Comparison of ENCODE assay signal across 9 mouse cellular contexts in the genomic region with DNA sequence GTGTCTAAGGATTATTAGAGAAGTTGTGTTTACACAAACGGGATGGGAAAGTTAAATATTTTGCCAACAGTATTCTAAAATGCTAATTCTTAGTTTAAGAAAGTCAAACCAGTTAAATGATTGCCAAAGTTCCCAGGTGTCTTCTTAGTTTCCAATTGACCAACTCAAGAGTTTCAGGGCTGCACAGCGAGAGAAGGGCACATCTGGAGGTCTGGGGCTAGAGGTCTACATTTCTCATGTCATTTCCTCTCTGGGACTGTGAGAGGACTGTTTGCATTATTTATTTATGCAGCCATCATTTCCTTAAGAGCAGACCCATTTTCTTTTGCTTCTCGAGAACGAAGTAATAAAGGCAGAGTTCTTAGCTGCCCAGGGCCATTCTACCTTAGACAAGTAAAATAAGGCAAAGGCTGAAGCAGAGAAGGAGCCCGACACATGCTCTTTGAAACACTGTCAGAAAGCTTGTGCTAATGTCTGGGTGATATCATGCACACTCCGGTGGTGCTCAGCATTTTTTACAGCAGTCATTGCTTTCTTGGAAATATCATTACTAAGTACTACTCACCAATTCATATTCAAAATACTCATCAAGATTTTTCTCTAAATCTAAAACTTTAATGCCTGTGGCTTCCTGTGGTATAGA. TPM values are rescaled to one million over a fixed set of nuclear protein-coding genes. Genes with fewer than 3 reads are reported as not detected.
A peak's percentile ranks its signal among the peaks of the same experiment; 100 is the strongest.
DNase-seq lines count a peak whose midpoint lies in the region; ATAC-seq and TF ChIP-seq lines count a peak whose summit lies in the region.
"Had no signal": no experiment of that assay in that cellular context is flagged by ENCODE, and none has a peak within 500 bp of the region (broad histone marks: within the 10 kb centered on the region; RNA-seq: fewer than 3 reads in every experiment).

No protein-coding gene starts in this region.

- H3K4me3 ChIP-seq in gastrocnemius, adult 2 months = peak overlapping the region; percentile 86; the same call in 1 of the 2 replicates
- H3K4me3 ChIP-seq in heart, postnatal 0 days (ENCODE audit: low read depth, low read length) = no peak overlapping the region
- no peak overlapping the region for H3K4me3 ChIP-seq in midbrain, embryonic 16.5 days (ENCODE audit: low read depth, low read length)

- 51% methylated on average over 6 of the region's 6 CpGs for WGBS in heart, postnatal 0 days
- 44% methylated on average over 6 of the region's 6 CpGs for WGBS in midbrain, embryonic 16.5 days

- H3K9me3 ChIP-seq in heart, postnatal 0 days (replicated peaks; ENCODE audit: control insufficient read depth, low read length) = no peaks in the 10 kb centered on the region
- no peaks in the 10 kb centered on the region for H3K9me3 ChIP-seq in midbrain, embryonic 16.5 days (replicated peaks; ENCODE audit: control insufficient read depth, low read length, poor library complexity, severe bottlenecking)

- peak overlapping the region; percentile 86 for H3K27ac ChIP-seq in gastrocnemius, adult 2 months
- H3K27ac ChIP-seq in heart, postnatal 0 days (ENCODE audit: low read depth) = no peak overlapping the region
- H3K27ac ChIP-seq in midbrain, embryonic 16.5 days (ENCODE audit: low read length) = no peak overlapping the region

- ATAC-seq in heart, postnatal 0 days (ENCODE audit: insufficient read depth, low read depth) = no peak
- no peak for ATAC-seq in midbrain, embryonic 16.5 days
- ATAC-seq in activated CD4-positive, CD25-positive, alpha-beta regulatory T cell, adult 4 months = no peak
- ATAC-seq in erythroid progenitor cell, adult 5-6 weeks (replicated peaks; ENCODE audit: low FRiP score, poor library complexity, severe bottlenecking) = no peak

- H3K36me3 ChIP-seq in heart, postnatal 0 days (replicated peaks; ENCODE audit: control insufficient read depth, insufficient read depth, low read length) = no peaks in the 10 kb centered on the region
- no peaks in the 10 kb centered on the region for H3K36me3 ChIP-seq in midbrain, embryonic 16.5 days (ENCODE audit: control insufficient read depth, insufficient read depth, low read length)

- H3K27me3 ChIP-seq in heart, postnatal 0 days (ENCODE audit: control insufficient read depth, insufficient read depth, low read length) = no peaks in the 10 kb centered on the region
- H3K27me3 ChIP-seq in midbrain, embryonic 16.5 days (ENCODE audit: control insufficient read depth, insufficient read depth, low read depth, low read length) = no peaks in the 10 kb centered on the region

- peak overlapping the region; percentile 94 for H3K4me2 ChIP-seq in heart, postnatal 0 days (ENCODE audit: low read depth, low read length)
- peak overlapping the region; percentile 97 for H3K4me2 ChIP-seq in midbrain, embryonic 16.5 days (ENCODE audit: low read length)

- no peak overlapping the region for H3K9ac ChIP-seq in heart, postnatal 0 days (replicated peaks; ENCODE audit: low read depth, low read length)
- no peak overlapping the region for H3K9ac ChIP-seq in midbrain, embryonic 16.5 days (ENCODE audit: low read depth, low read length)

- no peak for DNase-seq in gastrocnemius, adult 2 months
- no peak for DNase-seq in gastrocnemius, postnatal 10 days
- peak; percentile 5 for DNase-seq in kidney, postnatal 10 days
- DNase-seq in kidney, postnatal 14 days = no peak
- DNase-seq in heart, postnatal 0 days (ENCODE audit: low spot score) = no peak
- DNase-seq: gastrocnemius, postnatal 25 days had no signal

- H3K4me1 ChIP-seq in heart, postnatal 0 days (ENCODE audit: control insufficient read depth, insufficient read depth) = peaks cover 62% of the 10 kb centered on the region
- H3K4me1 ChIP-seq in midbrain, embryonic 16.5 days (ENCODE audit: control insufficient read depth, insufficient read depth, low read length) = peaks cover 27% of the 10 kb centered on the region

- TF ChIP-seq CTCF in gastrocnemius, adult 2 months (IDR thresholded peaks at IDR 0.05) = no peak
- TF ChIP-seq CTCF in heart, postnatal 0 days (IDR thresholded peaks at IDR 0.05; ENCODE audit: low read depth) = no peak

- no peak for TF ChIP-seq EP300 in heart, postnatal 0 days (IDR thresholded peaks at IDR 0.05; ENCODE audit: low read depth)

- intact Hi-C loops in gastrocnemius, adult 2 months (cut with DNase I) = no loop called here

RNA-seq across cellular contexts. Expression of a gene that starts 4.5 kb away (rescaled TPM):
- total RNA-seq in gastrocnemius, adult 2 months (2021) = 1 to 10 TPM; 2.9 to 3.0 TPM
- 1 to 10 TPM; 5.6 to 6.8 TPM for total RNA-seq in gastrocnemius, postnatal 10 days (2021)
- 7.0 and 10.4 TPM in 2 replicates for total RNA-seq in heart, postnatal 0 days (2014; rRNA removed; ENCODE audit: low replicate concordance)
- 6.0 and 6.2 TPM in 2 replicates for polyA plus RNA-seq in heart, postnatal 0 days (2015; fragmentation: Nextera tagmentation; extraction: Ambion mirVana)
- polyA plus RNA-seq in midbrain, embryonic 16.5 days (2015; fragmentation: Nextera tagmentation; extraction: Ambion mirVana) = 9.9 and 10.6 TPM in 2 replicates
- polyA plus RNA-seq in activated CD4-positive, CD25-positive, alpha-beta regulatory T cell, adult 4 months (2017; shearing (Covaris generic)) = 10 to 100 TPM; 32.0 to 36.8 TPM
- 1.1 TPM in 1 of 2 replicates, not detected in the other for total RNA-seq in erythroid progenitor cell, adult 5-6 weeks (2015; ENCODE audit: low replicate concordance)
- 0.45 and 0.90 TPM in 2 replicates for total RNA-seq in erythroid progenitor cell, adult 5-6 weeks (2017; ENCODE audit: low replicate concordance)

RNA-seq across cellular contexts. Expression of a gene that starts 55.5 kb away (rescaled TPM):
- 1 to 10 TPM; 4.4 to 5.9 TPM for total RNA-seq in gastrocnemius, adult 2 months (2021)
- 1 to 10 TPM; 5.0 to 7.7 TPM for total RNA-seq in gastrocnemius, postnatal 10 days (2021)
- 7.9 and 10.7 TPM in 2 replicates for total RNA-seq in heart, postnatal 0 days (2014; rRNA removed; ENCODE audit: low replicate concordance)
- polyA plus RNA-seq in heart, postnatal 0 days (2015; fragmentation: Nextera tagmentation; extraction: Ambion mirVana) = 4.1 and 4.5 TPM in 2 replicates
- polyA plus RNA-seq in midbrain, embryonic 16.5 days (2015; fragmentation: Nextera tagmentation; extraction: Ambion mirVana) = 15.0 and 15.1 TPM in 2 replicates
- polyA plus RNA-seq in activated CD4-positive, CD25-positive, alpha-beta regulatory T cell, adult 4 months (2017; shearing (Covaris generic)) = 10 to 100 TPM; 37.6 to 38.1 TPM
- 98.7 and 107 TPM in 2 replicates for total RNA-seq in erythroid progenitor cell, adult 5-6 weeks (2015; ENCODE audit: low replicate concordance)
- 107 and 139 TPM in 2 replicates for total RNA-seq in erythroid progenitor cell, adult 5-6 weeks (2017; ENCODE audit: low replicate concordance)

RNA-seq across cellular contexts. Expression of a gene that starts 56.7 kb away (rescaled TPM):
- 1 to 10 TPM; 2.8 to 3.5 TPM for total RNA-seq in gastrocnemius, adult 2 months (2021)
- 1 to 10 TPM; 4.4 to 4.8 TPM for total RNA-seq in gastrocnemius, postnatal 10 days (2021)
- 1.5 and 5.5 TPM in 2 replicates for total RNA-seq in heart, postnatal 0 days (2014; rRNA removed; ENCODE audit: low replicate concordance)
- 7.7 and 8.1 TPM in 2 replicates for polyA plus RNA-seq in heart, postnatal 0 days (2015; fragmentation: Nextera tagmentation; extraction: Ambion mirVana)
- polyA plus RNA-seq in midbrain, embryonic 16.5 days (2015; fragmentation: Nextera tagmentation; extraction: Ambion mirVana) = 11.0 and 13.6 TPM in 2 replicates
- polyA plus RNA-seq in activated CD4-positive, CD25-positive, alpha-beta regulatory T cell, adult 4 months (2017; shearing (Covaris generic)) = 1 to 10 TPM; 3.5 to 4.0 TPM
- total RNA-seq in erythroid progenitor cell, adult 5-6 weeks (2015; ENCODE audit: low replicate concordance) = 7.1 and 10.5 TPM in 2 replicates
- 7.2 and 12.7 TPM in 2 replicates for total RNA-seq in erythroid progenitor cell, adult 5-6 weeks (2017; ENCODE audit: low replicate concordance)
